In genomic region chr11:106063756-106064155, GRCm38 (mm10) we compare ENCODE assay signal across 11 mouse cellular contexts.
"Had no signal": no experiment of that assay in that cellular context is flagged by ENCODE, and none has a peak within 500 bp of the region (broad histone marks: within the 10 kb centered on the region; RNA-seq: fewer than 3 reads in every experiment).

No protein-coding gene starts in this region.

- ATAC-seq: liver, postnatal 0 days; lung, postnatal 0 days; midbrain, embryonic 13.5 days; midbrain, embryonic 15.5 days had no signal

- DNase-seq: liver, postnatal 0 days; lung, adult 2 months; lung, postnatal 14 days; lung, postnatal 36 days; right cerebral cortex, postnatal 25 days; thymus, adult 18-20 months; thymus, postnatal 14 days; thymus, postnatal 36 days had no signal
